Mouse (Mus musculus) embryonic facial prominence, embryonic 14.5 days (tissue): ENCODE measurements around the gene Ilkap. TPM values are rescaled to one million over a fixed set of nuclear protein-coding genes. Genes with fewer than 3 reads are reported as not detected.

ENCODE experiments used
- ATAC-seq: fragments of 200-750 bp; cut with Nextera tagmentation; 2 replicates; pipeline ENCODE4 v1.8.0; 2017; ENCODE audit warnings: low read depth, moderate number of reproducible peaks, moderate TSS enrichment
- DNase-seq: peaks from one replicate; pipeline ENCODE4 v3.0.0-alpha.2; 2015; ENCODE audit warnings: low spot score
- H3K27ac ChIP-seq: fragments of 300-500 bp; sonication (generic); replicated peaks from 2 replicates; pipeline ENCODE4 v1.5.1; 2014; ENCODE audit warnings: low read depth, mild to moderate bottlenecking, low read length, moderate library complexity
- H3K27me3 ChIP-seq: fragments of 300-500 bp; sonication (generic); replicated peaks from 2 replicates; pipeline ENCODE4 v1.6.1; 2014; ENCODE audit warnings: low read length; ENCODE audit not compliant: control insufficient read depth, insufficient read depth
- H3K36me3 ChIP-seq: fragments of 300-500 bp; sonication (generic); 2 replicates; pipeline ENCODE4 v1.6.1; 2014; ENCODE audit warnings: low read length, mixed read lengths; ENCODE audit not compliant: control insufficient read depth, insufficient read depth
- H3K4me1 ChIP-seq: fragments of 300-500 bp; sonication (generic); 2 replicates; pipeline ENCODE4 v1.6.1; 2014; ENCODE audit warnings: antibody characterized with exemption, low read length; ENCODE audit not compliant: control insufficient read depth, insufficient read depth
- H3K4me2 ChIP-seq: fragments of 300-500 bp; sonication (generic); 2 replicates; pipeline ENCODE4 v1.6.1; 2014; ENCODE audit warnings: low read depth, mild to moderate bottlenecking, low read length, moderate library complexity, mixed read lengths
- H3K4me3 ChIP-seq: fragments of 300-500 bp; sonication (generic); 2 replicates; pipeline ENCODE4 v1.5.1; 2014; ENCODE audit warnings: low read depth, mild to moderate bottlenecking, low read length
- H3K9ac ChIP-seq: fragments of 300-500 bp; sonication (generic); 2 replicates; pipeline ENCODE4 v1.6.1; 2014; ENCODE audit warnings: low read depth, mild to moderate bottlenecking, low read length, moderate library complexity, mixed read lengths
- H3K9me3 ChIP-seq: fragments of 300-500 bp; sonication (generic); 2 replicates; pipeline ENCODE4 v1.6.1; 2016; ENCODE audit warnings: low read length; ENCODE audit not compliant: control insufficient read depth
- WGBS: fragments of 180-500 bp; shearing (Covaris S2); extraction: QIAGEN DNeasy Blood & Tissue Kit; methylation state at CpG from one replicate; pipeline ENCODE4 v1.1.7; 2014; 5-methylcytosine and 5-hydroxymethylcytosine counted together
- polyA plus RNA-seq: library from polyadenylated mRNA; unstranded; fragments of >200 nt; fragmentation: Nextera tagmentation; extraction: Ambion mirVana; gene quantifications from 2 replicates; pipeline ENCODE4 v1.2.1, GENCODE M21; 2014

Gene Ilkap
- polyA plus RNA-seq, 1 experiment from 2014 or later = 146 TPM

DNA sequence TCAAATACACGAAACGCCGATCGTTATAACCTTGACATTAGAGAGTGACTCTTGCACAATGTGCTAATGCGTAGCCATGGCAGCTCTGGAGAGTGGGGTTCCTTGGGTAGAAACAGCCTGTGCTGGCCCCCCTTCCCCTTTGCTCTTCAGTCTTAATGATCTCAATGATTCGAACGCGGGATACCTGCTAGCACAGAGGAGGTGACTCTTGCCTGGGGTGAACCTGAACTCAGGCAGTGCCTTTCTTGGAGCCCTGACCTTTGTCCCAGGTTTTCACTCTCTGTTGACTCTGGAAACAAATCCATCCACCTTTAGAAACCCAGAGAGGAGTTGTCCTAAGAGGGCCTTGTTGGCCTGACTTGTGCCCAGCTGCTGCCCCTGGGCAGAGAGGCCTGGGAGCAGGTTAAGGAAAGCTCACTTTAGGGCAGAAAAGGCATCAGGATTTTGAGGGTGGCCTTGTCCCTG lies 22.0 kb upstream of the Ilkap start:
- no peaks in the 10 kb centered on the region for H3K4me1 ChIP-seq
- H3K9ac ChIP-seq = no peak overlapping the region
- no peak overlapping the region for H3K4me3 ChIP-seq
- no peak overlapping the region for H3K27ac ChIP-seq
- DNase-seq (no peak), ATAC-seq (no peak)
- WGBS = 92% methylated on average over 8 of the region's 8 CpGs
- no peaks in the 10 kb centered on the region for H3K9me3 ChIP-seq
- no peak overlapping the region for H3K4me2 ChIP-seq
- 0 out of 2 replicates have a peak, but pooled peaks cover 4% of the 10 kb centered on the region for H3K36me3 ChIP-seq
- H3K27me3 ChIP-seq = no peaks in the 10 kb centered on the region

DNA sequence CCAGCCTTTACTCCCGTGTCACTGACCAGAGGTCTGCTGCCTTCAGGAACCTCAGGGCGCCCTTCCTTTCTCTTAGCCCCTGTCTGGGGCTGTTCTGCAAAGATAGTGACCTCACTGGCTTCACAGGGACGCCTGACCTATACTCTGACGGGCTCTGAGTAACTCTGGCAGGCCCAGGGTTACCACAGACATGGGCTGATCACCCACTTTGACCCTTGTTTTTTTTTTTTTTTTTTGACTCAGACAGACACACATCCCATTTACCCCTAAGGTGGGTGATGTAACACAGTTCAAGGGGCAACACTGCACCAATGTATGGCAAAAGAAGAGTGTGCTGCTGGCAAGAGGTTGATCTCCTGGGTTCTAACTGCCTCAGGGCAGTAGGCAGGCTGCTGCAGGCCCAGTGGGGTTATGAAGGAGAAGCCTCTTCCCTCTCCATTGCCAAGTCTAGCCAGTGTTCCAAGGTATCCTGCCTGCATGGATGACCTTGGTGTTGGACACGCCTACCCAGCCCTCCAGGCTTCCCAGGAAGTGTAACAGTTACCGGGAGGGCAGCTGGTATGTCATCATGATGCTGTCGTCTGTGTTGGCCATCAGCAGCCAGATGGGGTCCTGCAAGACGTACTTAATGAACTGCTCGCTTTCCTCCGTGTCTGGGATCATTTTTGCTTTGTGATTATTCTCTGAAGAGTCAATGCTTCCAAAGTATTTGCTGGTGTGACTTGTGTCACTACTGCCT lies 21.4 kb upstream of the Ilkap start:
- H3K4me1 ChIP-seq = peaks cover 5% of the 10 kb centered on the region
- 59% methylated on average over 10 of the region's 10 CpGs for WGBS
- H3K9ac ChIP-seq = no peak overlapping the region
- DNase-seq = no peak
- H3K27me3 ChIP-seq = no peaks in the 10 kb centered on the region
- no peak overlapping the region for H3K4me2 ChIP-seq
- no peak overlapping the region for H3K27ac ChIP-seq
- H3K36me3 ChIP-seq = 0 out of 2 replicates have a peak, but pooled peaks cover 4% of the 10 kb centered on the region
- no peaks in the 10 kb centered on the region for H3K9me3 ChIP-seq
- H3K4me3 ChIP-seq = no peak overlapping the region
- ATAC-seq = no peak

DNA sequence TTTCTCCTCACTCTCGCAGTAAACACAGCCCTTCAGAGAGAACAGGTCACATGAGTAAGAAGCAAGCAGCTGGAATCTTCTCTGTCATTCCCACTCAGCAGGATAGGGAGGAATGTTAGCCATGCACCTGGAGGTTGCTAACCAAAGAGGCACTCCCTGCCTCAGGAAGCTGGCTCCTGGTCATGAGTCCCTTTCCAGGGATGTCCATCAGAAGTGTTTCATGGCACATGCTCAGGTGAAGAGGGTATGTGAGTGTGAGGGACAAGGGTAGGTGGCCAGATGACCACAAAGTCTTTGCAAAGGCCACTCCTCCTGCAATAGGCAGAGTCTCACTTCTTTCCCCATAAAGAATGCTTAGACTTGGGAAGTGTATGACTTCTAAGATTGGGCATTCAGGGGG lies 19.4 kb upstream of the Ilkap start:
- H3K36me3 ChIP-seq = 0 out of 2 replicates have a peak, but pooled peaks cover 4% of the 10 kb centered on the region
- peaks cover 11% of the 10 kb centered on the region for H3K4me1 ChIP-seq
- H3K9ac ChIP-seq = no peak overlapping the region
- no peaks in the 10 kb centered on the region for H3K27me3 ChIP-seq
- no peak overlapping the region for H3K4me3 ChIP-seq
- 68% methylated on average over 1 of the region's 1 CpGs for WGBS
- H3K27ac ChIP-seq = no peak overlapping the region
- DNase-seq = no peak
- ATAC-seq = no peak
- H3K4me2 ChIP-seq = no peak overlapping the region
- no peaks in the 10 kb centered on the region for H3K9me3 ChIP-seq

DNA sequence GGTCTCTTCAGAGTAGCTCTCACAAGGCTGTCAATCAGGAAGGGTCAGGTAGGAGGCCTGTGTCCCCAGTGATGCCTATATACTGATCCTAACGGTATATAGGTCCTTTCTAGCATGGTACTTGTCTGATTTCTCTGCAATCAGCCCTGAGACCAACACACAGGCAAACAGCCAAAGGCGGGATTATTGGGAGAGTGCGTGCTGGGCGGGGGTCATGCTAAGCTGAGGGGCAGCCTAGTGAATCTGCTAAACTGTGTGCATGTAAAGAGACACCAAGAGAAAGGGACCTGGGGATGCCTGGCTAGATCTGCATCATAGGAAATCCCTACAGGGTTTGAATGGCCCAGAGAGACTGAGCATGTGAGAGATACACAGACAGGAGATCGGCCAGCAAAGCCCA lies 16.7 kb upstream of the Ilkap start:
- 74% methylated on average over 5 of the region's 5 CpGs for WGBS
- Histone ChIP-seq H3K27me3 (0 out of 2 replicates have a peak, but pooled peaks cover 5% of the 10 kb centered on the region), H3K9ac (no peak overlapping the region; the same call in 1 of the 2 replicates), H3K27ac (peak overlapping the region; percentile 89), H3K4me1 (peaks cover 19% of the 10 kb centered on the region), H3K36me3 (0 out of 2 replicates have a peak, but pooled peaks cover 4% of the 10 kb centered on the region), H3K4me2 (peak overlapping the region; percentile 95; the same call in 1 of the 2 replicates), H3K9me3 (no peaks in the 10 kb centered on the region), H3K4me3 (no peak overlapping the region)
- peak; percentile 41 for DNase-seq
- no peak for ATAC-seq

DNA sequence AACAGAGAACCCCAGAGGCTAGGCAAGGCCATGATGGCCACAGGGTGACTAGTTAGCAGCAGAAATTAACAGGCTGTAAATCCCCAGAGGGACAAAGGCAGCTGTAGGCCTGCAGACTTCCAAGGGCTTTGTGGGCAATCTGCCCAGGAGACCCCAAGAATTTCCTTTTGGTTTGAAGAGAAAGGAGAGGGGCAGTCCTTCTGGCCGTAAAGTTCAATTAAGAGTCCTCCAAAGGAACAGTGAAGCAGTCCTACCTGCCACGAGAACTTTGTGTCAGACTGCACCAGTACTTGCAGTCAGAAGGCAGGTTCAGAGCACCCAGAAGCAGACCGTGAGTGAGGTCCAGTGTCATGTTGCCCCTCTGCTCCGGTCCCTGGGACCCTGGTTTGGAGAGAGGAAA lies 16.3 kb upstream of the Ilkap start:
- no peaks in the 10 kb centered on the region for H3K9me3 ChIP-seq
- peak overlapping the region; percentile 95 for H3K4me2 ChIP-seq
- H3K4me1 ChIP-seq = peaks cover 19% of the 10 kb centered on the region
- DNase-seq (peak; percentile 68), ATAC-seq (no peak)
- 0 out of 2 replicates have a peak, but pooled peaks cover 4% of the 10 kb centered on the region for H3K36me3 ChIP-seq
- peak overlapping the region; percentile 89 for H3K27ac ChIP-seq
- 55% methylated on average over 4 of the region's 4 CpGs for WGBS
- no peak overlapping the region; the same call in 1 of the 2 replicates for H3K9ac ChIP-seq
- H3K27me3 ChIP-seq = 0 out of 2 replicates have a peak, but pooled peaks cover 5% of the 10 kb centered on the region
- no peak overlapping the region for H3K4me3 ChIP-seq

DNA sequence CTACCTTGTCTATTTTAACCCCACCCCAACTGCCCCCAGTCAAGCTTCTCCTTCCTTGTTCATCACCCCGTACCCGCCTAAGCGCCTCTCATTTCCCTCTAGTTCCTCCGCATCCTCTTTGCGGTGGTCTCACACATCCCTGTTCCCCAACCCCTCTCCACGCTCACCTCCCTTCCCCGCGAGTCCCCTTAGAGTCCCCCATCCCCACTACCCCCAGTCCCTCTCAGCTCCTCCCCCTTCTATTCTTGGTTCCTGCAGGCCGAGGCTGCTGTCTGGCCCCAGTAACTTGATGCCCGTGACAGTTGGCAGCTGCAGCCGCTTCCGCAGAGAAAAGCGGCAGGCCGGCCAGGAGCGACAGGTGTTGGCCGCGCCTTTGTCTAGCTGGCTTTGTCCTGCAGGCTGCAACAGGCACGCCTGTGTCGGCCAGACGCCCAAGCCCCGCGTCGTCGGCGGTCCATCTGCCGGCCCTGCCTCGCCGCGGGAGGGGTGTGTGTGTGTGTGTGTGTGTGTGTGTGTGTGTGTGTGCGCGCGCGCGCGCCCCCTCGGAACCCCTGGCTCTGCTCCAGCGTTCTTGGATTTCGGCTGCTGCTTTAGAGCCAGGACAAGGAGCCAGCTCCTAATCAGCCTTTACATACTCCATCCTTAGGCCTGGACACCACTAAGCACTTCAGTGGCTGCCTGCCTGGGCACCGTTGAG lies 15.4 kb upstream of the Ilkap start, which contains the start of gene Hes6:
Gene Hes6, minus strand, starts transcription at position 141 of the 697 bp plus-strand sequence.
- Histone ChIP-seq H3K36me3 (0 out of 2 replicates have a peak, but pooled peaks cover 4% of the 10 kb centered on the region), H3K4me2 (peak within 1 kb of the TSS; percentile 95), H3K27ac (peak within 1 kb of the TSS; percentile 89), H3K4me1 (peaks cover 19% of the 10 kb centered on the region), H3K9me3 (no peaks in the 10 kb centered on the region), H3K9ac (peak within 1 kb of the TSS; percentile 74), H3K27me3 (0 out of 2 replicates have a peak, but pooled peaks cover 5% of the 10 kb centered on the region), H3K4me3 (peak within 1 kb of the TSS; percentile 63)
- WGBS = under 1% methylated on average over 32 of the region's 39 CpGs
- ATAC-seq (peak; percentile 74), DNase-seq (peak; percentile 95)

DNA sequence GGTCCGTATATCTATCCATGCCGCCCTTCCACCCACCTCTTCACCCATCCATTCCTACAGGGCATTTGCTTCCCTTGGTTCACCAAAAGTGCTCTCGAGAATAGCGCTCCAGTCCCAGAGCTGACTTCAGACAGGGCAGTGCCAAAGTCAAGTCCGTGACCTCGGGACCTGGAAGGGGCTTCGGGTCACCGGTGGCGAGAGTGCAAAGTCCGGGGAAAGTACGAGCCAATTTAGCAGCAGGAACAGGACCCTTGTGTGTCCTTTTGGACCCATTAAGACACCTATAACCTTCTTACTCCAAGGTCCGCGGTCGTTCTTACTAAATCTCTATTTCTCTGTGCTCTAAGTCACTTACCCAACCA lies 14.9 kb upstream of the Ilkap start:
- Histone ChIP-seq H3K4me2 (peak overlapping the region; percentile 95), H3K4me3 (peak overlapping the region; percentile 63), H3K9me3 (no peaks in the 10 kb centered on the region), H3K27ac (peak overlapping the region; percentile 89), H3K27me3 (0 out of 2 replicates have a peak, but pooled peaks cover 5% of the 10 kb centered on the region), H3K9ac (peak overlapping the region; percentile 58), H3K4me1 (peaks cover 19% of the 10 kb centered on the region), H3K36me3 (0 out of 2 replicates have a peak, but pooled peaks cover 4% of the 10 kb centered on the region)
- under 1% methylated on average over 14 of the region's 14 CpGs for WGBS
- no peak for ATAC-seq
- DNase-seq = no peak

DNA sequence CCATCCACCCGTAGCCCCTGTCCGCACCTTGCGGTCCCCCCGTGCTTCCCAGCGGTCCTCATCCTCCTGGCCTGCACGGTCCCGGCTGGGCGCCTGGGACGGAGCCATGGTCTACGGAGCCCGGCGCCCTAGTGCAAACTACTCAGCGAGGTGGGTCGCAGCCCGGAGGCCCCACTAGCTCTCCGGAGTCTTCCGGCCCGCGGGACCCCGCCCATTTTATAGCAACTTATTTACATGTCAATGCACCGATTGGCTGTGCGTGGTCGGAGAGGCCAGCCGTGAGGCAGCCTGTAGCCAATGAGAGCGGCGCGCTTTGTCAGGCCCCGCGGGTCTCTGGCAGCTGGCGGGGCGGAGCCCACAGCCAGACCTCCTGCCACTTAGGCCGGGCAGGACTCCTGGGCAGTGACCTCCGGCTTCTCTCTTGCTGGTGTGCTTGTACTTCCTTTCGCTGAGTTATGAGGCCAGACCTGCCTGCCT lies 14.5 kb upstream of the Ilkap start:
- DNase-seq = peak; percentile 99
- Histone ChIP-seq H3K27ac (peak overlapping the region; percentile 89), H3K4me2 (peak overlapping the region; percentile 95), H3K27me3 (0 out of 2 replicates have a peak, but pooled peaks cover 5% of the 10 kb centered on the region), H3K9ac (peak overlapping the region; percentile 74), H3K4me3 (peak overlapping the region; percentile 63), H3K4me1 (peaks cover 19% of the 10 kb centered on the region), H3K36me3 (0 out of 2 replicates have a peak, but pooled peaks cover 4% of the 10 kb centered on the region), H3K9me3 (no peaks in the 10 kb centered on the region)
- peak; percentile 93 for ATAC-seq
- 0% methylated on average over 30 of the region's 34 CpGs for WGBS
